Mouse (Mus musculus) limb, embryonic 14.5 days (tissue): ENCODE data around the gene Rrp12. TPM values are rescaled to one million over a fixed set of nuclear protein-coding genes. Genes with fewer than 3 reads are reported as not detected.

Experiments
- ATAC-seq: fragments of 200-750 bp; cut with Nextera tagmentation; 2 replicates; pipeline ENCODE4 v1.8.0; 2017; ENCODE audit warnings: low read depth, moderate number of reproducible peaks, moderate TSS enrichment; ENCODE audit not compliant: low FRiP score
- DNase-seq: peaks from one replicate; pipeline ENCODE4 v3.0.0-alpha.2; 2015; ENCODE audit warnings: low spot score
- H3K27ac ChIP-seq: fragments of 300-500 bp; sonication (generic); replicated peaks from 2 replicates; pipeline ENCODE4 v1.5.1; 2014; ENCODE audit warnings: low read depth, mild to moderate bottlenecking, low read length, moderate library complexity, mixed read lengths
- H3K27me3 ChIP-seq: fragments of 300-500 bp; sonication (generic); 2 replicates; pipeline ENCODE4 v1.6.1; 2014; ENCODE audit warnings: low read length, mixed read lengths; ENCODE audit not compliant: control insufficient read depth, insufficient read depth
- H3K36me3 ChIP-seq: fragments of 300-500 bp; sonication (generic); 2 replicates; pipeline ENCODE4 v1.6.1; 2014; ENCODE audit warnings: mild to moderate bottlenecking, low read length, moderate library complexity, mixed read lengths; ENCODE audit not compliant: control insufficient read depth, insufficient read depth
- H3K4me1 ChIP-seq: fragments of 300-500 bp; sonication (generic); 2 replicates; pipeline ENCODE4 v1.6.1; 2014; ENCODE audit warnings: antibody characterized with exemption, low read length, mixed read lengths; ENCODE audit not compliant: control insufficient read depth, insufficient read depth
- H3K4me2 ChIP-seq: fragments of 300-500 bp; sonication (generic); replicated peaks from 2 replicates; pipeline ENCODE4 v1.6.1; 2014; ENCODE audit warnings: low read depth, mild to moderate bottlenecking, low read length, moderate library complexity; ENCODE audit not compliant: severe bottlenecking
- H3K4me3 ChIP-seq: fragments of 300-500 bp; sonication (generic); replicated peaks from 2 replicates; pipeline ENCODE4 v1.5.1; 2014; ENCODE audit warnings: low read length
- H3K9ac ChIP-seq: fragments of 300-500 bp; sonication (generic); 2 replicates; pipeline ENCODE4 v1.6.1; 2014; ENCODE audit warnings: mild to moderate bottlenecking, low read depth, low read length, moderate library complexity; ENCODE audit not compliant: severe bottlenecking
- H3K9me3 ChIP-seq: fragments of 300-500 bp; sonication (generic); 2 replicates; pipeline ENCODE4 v1.6.1; 2016; ENCODE audit warnings: low read length; ENCODE audit not compliant: control insufficient read depth
- POLR2A ChIP-seq: fragments of 200-500 bp; IDR thresholded peaks from 2 replicates; pipeline ENCODE4 v1.8.0; 2012; ENCODE audit warnings: inconsistent platforms, mild to moderate bottlenecking, moderate library complexity, borderline replicate concordance; ENCODE audit not compliant: insufficient read depth, insufficient read length; ENCODE audit errors: extremely low read depth
- WGBS: fragments of 180-500 bp; shearing (Covaris S2); extraction: QIAGEN DNeasy Blood & Tissue Kit; methylation state at CpG from one replicate; pipeline ENCODE4 v1.1.7; 2014; 5-methylcytosine and 5-hydroxymethylcytosine counted together
- polyA plus RNA-seq, 2 experiments: library from polyadenylated mRNA; depleted of rRNA in 1 of 2; stranded (reverse) in 1 of 2; unstranded in 1 of 2; fragments of >200 nt; fragmentation: Nextera tagmentation in 1 of 2; extraction: Ambion mirVana in 1 of 2; gene quantifications; 2 replicates each; pipeline versions ENCODE4 v1.2.1 to v1.2.3; 2012 to 2014

The Rrp12 gene
- polyA plus RNA-seq, 2 experiments, result 13.2 to 13.9 TPM

GRCm38 (mm10) chr19:41910396-41910795 is 14.4 kb upstream of the Rrp12 start:
- no peak for TF ChIP-seq POLR2A
- H3K27ac ChIP-seq, result no peak overlapping the region
- peaks cover 20% of the 10 kb centered on the region for H3K4me1 ChIP-seq
- peaks cover 4% of the 10 kb centered on the region; the same call in 1 of the 2 replicates for H3K36me3 ChIP-seq
- no peaks in the 10 kb centered on the region for H3K9me3 ChIP-seq
- ATAC-seq (no peak), DNase-seq (no peak)
- H3K4me2 ChIP-seq, result no peak overlapping the region
- no peak overlapping the region for H3K9ac ChIP-seq
- H3K27me3 ChIP-seq, result no peaks in the 10 kb centered on the region
- H3K4me3 ChIP-seq, result no peak overlapping the region
- WGBS, result 86% methylated on average over 2 of the region's 2 CpGs

- DNase-seq, result no peak
- no peak for TF ChIP-seq POLR2A
- H3K4me2 ChIP-seq, result no peak overlapping the region
- H3K36me3 ChIP-seq, result no peaks in the 10 kb centered on the region
- peaks cover 8% of the 10 kb centered on the region for H3K4me1 ChIP-seq
- no peak for ATAC-seq
- no peaks in the 10 kb centered on the region for H3K9me3 ChIP-seq
- H3K27me3 ChIP-seq, result no peaks in the 10 kb centered on the region
- WGBS, result 92% methylated on average over 3 of the region's 3 CpGs
- H3K27ac ChIP-seq, result no peak overlapping the region
- H3K4me3 ChIP-seq, result no peak overlapping the region
- no peak overlapping the region for H3K9ac ChIP-seq
Observed at GRCm38 (mm10) chr19:41908736-41909135, 12.8 kb upstream of the Rrp12 start.

- ATAC-seq (no peak), DNase-seq (no peak)
- Histone ChIP-seq H3K9ac (no peak overlapping the region), H3K4me1 (no peaks in the 10 kb centered on the region), H3K27ac (no peak overlapping the region), H3K36me3 (no peaks in the 10 kb centered on the region), H3K27me3 (no peaks in the 10 kb centered on the region), H3K9me3 (no peaks in the 10 kb centered on the region), H3K4me2 (no peak overlapping the region), H3K4me3 (no peak overlapping the region)
- 42% methylated on average over 8 of the region's 8 CpGs for WGBS
- no peak for TF ChIP-seq POLR2A
Observed at GRCm38 (mm10) chr19:41907079-41907760, 11.2 kb upstream of the Rrp12 start.

- no peak overlapping the region for H3K4me2 ChIP-seq
- no peaks in the 10 kb centered on the region for H3K9me3 ChIP-seq
- no peak overlapping the region for H3K27ac ChIP-seq
- 60% methylated on average over 6 of the region's 6 CpGs for WGBS
- H3K4me1 ChIP-seq, result no peaks in the 10 kb centered on the region
- DNase-seq (no peak), ATAC-seq (no peak)
- no peak overlapping the region for H3K9ac ChIP-seq
- H3K36me3 ChIP-seq, result no peaks in the 10 kb centered on the region
- no peak for TF ChIP-seq POLR2A
- H3K27me3 ChIP-seq, result no peaks in the 10 kb centered on the region
- H3K4me3 ChIP-seq, result no peak overlapping the region
Observed at GRCm38 (mm10) chr19:41906311-41907078, 10.5 kb upstream of the Rrp12 start.

- Histone ChIP-seq H3K9ac (no peak overlapping the region), H3K4me1 (no peaks in the 10 kb centered on the region), H3K36me3 (no peaks in the 10 kb centered on the region), H3K27me3 (no peaks in the 10 kb centered on the region), H3K27ac (no peak overlapping the region), H3K4me2 (no peak overlapping the region), H3K4me3 (no peak overlapping the region), H3K9me3 (no peaks in the 10 kb centered on the region)
- DNase-seq (no peak), ATAC-seq (no peak)
- TF ChIP-seq POLR2A, result no peak
- WGBS, result 77% methylated on average over 2 of the region's 2 CpGs
Observed at GRCm38 (mm10) chr19:41905246-41905645, 9.3 kb upstream of the Rrp12 start.
